Mouse (Mus musculus) lung, postnatal 0 days (tissue): ENCODE measurements around the gene Adamts3.

Source experiments
- CTCF ChIP-seq: IDR thresholded peaks from 2 replicates; pipeline ENCODE4 v1.5.1; 2016; ENCODE audit warnings: antibody characterized with exemption, mild to moderate bottlenecking
- EP300 ChIP-seq: IDR thresholded peaks from 2 replicates; pipeline ENCODE4 v1.6.1; 2016; ENCODE audit warnings: antibody characterized with exemption, mild to moderate bottlenecking, control low read depth

DNA sequence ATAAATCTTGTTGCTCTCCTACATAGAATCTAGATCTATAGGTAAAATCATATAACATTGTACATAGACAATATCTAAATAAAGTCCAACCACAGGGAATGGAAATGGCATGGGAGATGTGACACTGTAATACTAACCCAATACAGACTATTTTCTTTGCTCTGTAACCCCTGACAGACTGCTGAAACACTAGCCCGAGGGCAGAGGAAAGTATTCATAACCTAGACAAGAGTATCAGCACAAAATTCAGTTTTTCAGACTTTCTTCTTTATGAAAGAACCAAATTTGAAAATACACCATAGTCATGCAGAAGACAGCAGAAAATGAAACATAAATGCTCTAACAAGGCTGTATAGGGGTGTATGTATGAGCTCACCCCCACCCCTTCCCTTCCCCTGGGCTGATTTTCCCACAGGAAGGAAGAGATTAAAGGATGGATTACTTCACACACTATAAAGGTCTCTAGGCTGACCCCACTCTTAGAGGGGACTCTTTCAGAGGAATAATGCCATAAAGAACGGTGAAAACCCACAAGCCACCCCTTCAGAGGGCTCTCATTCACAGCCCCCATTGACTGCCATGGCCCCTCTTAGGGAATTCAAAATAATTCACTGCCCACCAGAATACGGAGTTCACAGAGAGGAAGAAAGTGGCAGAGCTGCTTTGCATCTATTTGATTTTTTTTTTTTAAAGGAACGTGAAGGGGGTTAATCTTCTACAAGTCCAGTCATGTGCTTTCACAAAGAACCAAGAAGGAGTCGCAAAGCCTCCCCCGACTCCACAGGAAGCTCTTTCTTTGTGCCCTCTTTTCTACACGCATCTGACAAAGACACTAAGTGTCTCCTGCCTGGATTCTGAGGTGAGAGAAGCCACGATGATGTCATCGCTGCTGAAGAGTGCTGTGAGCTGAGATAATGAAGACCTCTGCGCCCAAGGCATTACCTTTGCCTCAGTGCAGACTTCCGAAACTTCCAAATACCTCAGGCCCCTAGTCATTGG is 119.6 kb downstream of the Adamts3 start:
- TF ChIP-seq CTCF, result no peak
- no peak for TF ChIP-seq EP300
